Mouse (Mus musculus): ENCODE measurements around the gene Robo2.
A peak's percentile ranks its signal among the peaks of the same experiment; 100 is the strongest.

Gene Robo2

GRCm38 (mm10) chr16:73915425-73915824 is 496.2 kb downstream of the Robo2 start:
- no peak for DNase-seq

GRCm38 (mm10) chr16:73914936-73915335 is 496.7 kb downstream of the Robo2 start:
- no peak for DNase-seq

- DNase-seq = no peak
Observed at GRCm38 (mm10) chr16:73908504-73908903, 503.1 kb downstream of the Robo2 start.

- no peak for DNase-seq
Observed at GRCm38 (mm10) chr16:73896856-73897255, 514.8 kb downstream of the Robo2 start.

GRCm38 (mm10) chr16:73881911-73882310 is 529.7 kb downstream of the Robo2 start:
- peak; percentile 80 for DNase-seq

- no peak for DNase-seq
Observed at GRCm38 (mm10) chr16:73877973-73878372, 533.7 kb downstream of the Robo2 start.

GRCm38 (mm10) chr16:73874991-73875390 is 536.6 kb downstream of the Robo2 start:
- peak; percentile 21 for DNase-seq

- no peak for DNase-seq
Observed at GRCm38 (mm10) chr16:73873828-73874558, 537.6 kb downstream of the Robo2 start.

GRCm38 (mm10) chr16:73870296-73870695 is 541.3 kb downstream of the Robo2 start:
- DNase-seq = no peak

GRCm38 (mm10) chr16:73869527-73870212 is 542.0 kb downstream of the Robo2 start:
- no peak for DNase-seq

GRCm38 (mm10) chr16:73864625-73865024 is 547.0 kb downstream of the Robo2 start:
- no peak for DNase-seq

GRCm38 (mm10) chr16:73863748-73864147 is 547.9 kb downstream of the Robo2 start:
- no peak for DNase-seq

GRCm38 (mm10) chr16:73858717-73859116 is 552.9 kb downstream of the Robo2 start:
- DNase-seq = no peak

- DNase-seq = no peak
Observed at GRCm38 (mm10) chr16:73855821-73856220, 555.8 kb downstream of the Robo2 start.
